Mouse (Mus musculus): Measurements from ENCODE around the gene Mlc1. TPM values are rescaled to one million over a fixed set of nuclear protein-coding genes. Genes with fewer than 3 reads are reported as not detected.

Mlc1 gene
- under 1 TPM; 0.07 to 0.20 TPM for total RNA-seq (2021)
- long read RNA-seq, experiment 1 = 0 reads
- long read RNA-seq, experiment 2 = 0 reads

GRCm38 (mm10) chr15:88978281-88979137, at the start of gene Mlc1:
Mlc1 (minus strand) TSS chr15:88979007.
- DNase-seq = no peak

- DNase-seq = no peak
These were observed 41.7 kb upstream of the Mlc1 start for GRCm38 (mm10) chr15:89020492-89020891.

GRCm38 (mm10) chr15:89020085-89020484, 41.3 kb upstream of the Mlc1 start:
- no peak for DNase-seq

- DNase-seq = no peak
These were observed 37.9 kb upstream of the Mlc1 start for GRCm38 (mm10) chr15:89016722-89017121.

- no peak for DNase-seq
These were observed 29.0 kb upstream of the Mlc1 start for GRCm38 (mm10) chr15:89007781-89008180.

DNA sequence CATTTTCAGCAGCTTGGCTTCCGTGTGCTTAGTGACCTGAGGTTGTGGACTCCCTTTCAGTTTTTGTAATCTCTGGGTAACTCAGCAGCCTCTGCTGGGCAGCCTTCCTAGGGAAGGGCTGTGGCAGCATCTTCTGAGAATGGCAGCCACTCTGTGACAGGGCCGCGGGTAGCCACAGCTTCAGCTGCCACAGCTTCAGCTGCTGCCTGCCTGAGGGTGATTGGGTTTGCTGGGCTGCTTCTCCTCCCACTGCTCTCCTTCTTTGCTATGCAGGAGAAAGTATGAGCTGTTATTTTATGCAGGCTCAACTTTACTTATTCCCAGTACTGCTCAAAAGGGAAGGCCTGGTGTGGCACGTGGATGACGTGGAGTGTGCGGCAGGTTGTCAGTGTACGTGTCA, 28.2 kb upstream of the Mlc1 start:
- no peak for DNase-seq

GRCm38 (mm10) chr15:89001245-89001644, 22.4 kb upstream of the Mlc1 start:
- no peak for DNase-seq

GRCm38 (mm10) chr15:89000367-89000766, 21.6 kb upstream of the Mlc1 start:
- no peak for DNase-seq

DNA sequence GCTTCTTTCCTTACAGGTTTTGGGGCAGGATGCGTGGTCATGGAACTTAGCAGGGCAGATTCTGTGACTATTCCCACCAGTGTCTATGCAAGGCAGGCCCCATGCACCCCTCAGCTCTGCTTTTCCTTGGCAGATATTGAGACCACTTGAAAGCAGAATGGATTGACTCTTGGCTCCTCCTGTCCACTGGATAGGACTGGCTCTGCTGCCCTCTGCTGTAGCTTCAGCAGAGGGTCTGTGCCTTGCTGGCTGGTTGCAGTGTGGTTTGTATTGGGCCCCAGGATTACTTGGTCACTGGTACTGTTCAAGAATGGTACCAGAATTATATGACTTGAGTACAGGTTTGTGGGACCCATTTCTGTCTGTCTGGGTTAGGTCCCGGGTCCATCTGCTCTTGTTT, 20.3 kb upstream of the Mlc1 start:
- DNase-seq = no peak

DNA sequence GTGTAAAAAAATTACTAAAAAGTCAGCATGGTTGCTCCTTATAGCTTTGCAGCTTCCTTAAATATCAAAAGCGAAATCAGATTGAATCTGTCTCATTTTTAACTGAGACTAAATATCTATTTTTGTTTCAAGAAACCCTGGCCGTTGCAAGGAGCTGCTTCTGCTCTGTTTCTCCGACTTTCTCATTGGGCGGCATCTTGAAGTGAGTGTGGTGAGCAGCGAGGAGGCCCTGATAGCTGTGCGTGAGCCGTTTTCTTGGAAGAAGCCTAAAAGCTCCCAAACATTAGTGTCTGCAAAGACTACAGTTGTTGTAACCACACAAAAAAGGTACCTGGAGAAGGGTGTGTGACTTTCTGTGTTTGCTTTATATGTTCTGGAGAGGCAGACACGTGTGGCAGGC, 19.8 kb upstream of the Mlc1 start:
- no peak for DNase-seq

- no peak for DNase-seq
These were observed 10.4 kb upstream of the Mlc1 start for GRCm38 (mm10) chr15:88989236-88989635.

GRCm38 (mm10) chr15:88982534-88983079, 3.8 kb upstream of the Mlc1 start, which contains the start of gene Mov10l1:
Mov10l1 (plus strand) TSS chr15:88982909.
- DNase-seq = no peak

- no peak for DNase-seq
These were observed 285 bp upstream of the Mlc1 start for GRCm38 (mm10) chr15:88979138-88979446.

GRCm38 (mm10) chr15:88972300-88972699, 6.5 kb downstream of the Mlc1 start:
- no peak for DNase-seq

DNA sequence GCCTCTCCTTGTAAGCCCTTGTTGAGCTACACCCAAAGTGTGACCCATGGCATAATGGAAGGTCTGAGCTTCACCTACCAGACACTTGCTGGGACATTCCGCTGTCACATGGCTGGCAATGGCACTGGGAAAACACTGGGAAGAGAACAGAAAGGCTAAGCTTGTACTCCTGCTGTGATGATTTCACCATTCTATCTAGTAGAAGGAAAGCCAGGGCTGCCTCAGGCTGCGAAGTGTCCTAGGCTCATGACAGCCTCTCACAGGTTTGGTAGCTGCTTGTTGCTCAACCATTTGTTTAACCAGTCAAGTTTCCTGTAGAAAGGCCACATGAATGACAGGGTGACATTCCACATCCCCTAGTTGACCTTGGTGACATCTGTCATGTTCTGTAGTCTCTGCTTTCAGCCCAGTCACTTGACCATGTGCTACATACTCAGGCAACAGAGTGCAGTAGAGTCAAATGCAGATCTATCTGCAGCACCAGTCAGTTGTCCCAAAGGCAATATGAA, 14.7 kb downstream of the Mlc1 start:
- no peak for DNase-seq

- DNase-seq = no peak
These were observed 21.3 kb downstream of the Mlc1 start for GRCm38 (mm10) chr15:88957522-88957921.

DNA sequence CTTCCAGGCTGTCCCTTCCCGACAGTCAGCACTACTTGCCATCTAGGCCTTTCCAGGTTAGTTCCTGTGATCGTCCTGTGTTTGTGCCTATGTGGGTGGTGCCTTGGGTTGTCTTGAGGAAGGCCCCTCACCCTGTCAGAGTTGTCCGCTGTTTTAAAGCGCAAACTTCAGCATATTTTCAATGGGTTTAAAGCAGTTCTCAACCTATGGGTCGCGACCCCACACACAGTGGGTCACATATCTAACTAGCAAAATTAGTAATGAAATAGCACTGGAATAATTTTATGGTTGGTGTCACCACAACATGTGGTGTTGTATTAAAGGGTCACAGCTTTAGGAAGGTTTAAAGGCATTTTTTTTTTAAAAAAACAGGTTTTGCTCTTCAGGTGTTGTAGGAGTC, 23.5 kb downstream of the Mlc1 start:
- no peak for DNase-seq

DNA sequence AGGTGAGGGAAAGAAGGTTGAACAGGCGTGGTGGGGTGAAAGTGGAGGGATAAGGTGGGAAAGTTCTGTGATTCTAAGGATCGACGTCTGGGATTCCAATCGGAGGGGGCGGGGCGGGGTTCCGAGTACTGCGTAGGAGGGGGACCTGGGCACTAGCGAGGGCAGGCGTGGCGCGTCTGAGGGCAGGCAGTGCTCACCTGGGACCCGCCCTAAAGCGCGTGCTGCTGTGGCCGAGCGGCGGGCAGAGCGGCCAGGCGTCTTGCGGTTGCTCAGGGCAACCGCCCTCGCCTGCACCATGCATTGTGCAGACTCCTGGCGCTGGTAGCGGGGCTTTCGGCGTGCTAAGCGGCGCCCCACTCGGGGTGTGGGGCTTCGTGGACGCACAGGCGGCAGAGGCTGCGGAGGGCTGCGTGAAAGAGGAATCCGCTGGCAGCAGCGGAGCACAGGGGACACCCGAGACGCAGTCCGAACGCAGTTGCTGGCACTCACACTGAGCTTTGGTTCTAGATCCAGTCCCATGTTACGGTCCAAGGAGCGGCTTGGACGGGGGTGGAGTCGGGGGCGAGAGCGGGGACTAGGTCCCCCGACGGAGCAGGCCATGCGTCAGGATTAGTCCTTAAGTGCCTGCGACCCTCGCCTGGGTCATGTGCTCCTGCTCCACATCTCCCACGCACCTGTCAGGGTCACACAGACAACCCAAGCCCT, 24.3 kb downstream of the Mlc1 start, which contains the start of gene Ttll8:
Ttll8 (minus strand) TSS at position 51 of the 705 bp plus-strand sequence.
- DNase-seq = no peak

GRCm38 (mm10) chr15:88951246-88951645, 27.6 kb downstream of the Mlc1 start:
- DNase-seq = no peak

DNA sequence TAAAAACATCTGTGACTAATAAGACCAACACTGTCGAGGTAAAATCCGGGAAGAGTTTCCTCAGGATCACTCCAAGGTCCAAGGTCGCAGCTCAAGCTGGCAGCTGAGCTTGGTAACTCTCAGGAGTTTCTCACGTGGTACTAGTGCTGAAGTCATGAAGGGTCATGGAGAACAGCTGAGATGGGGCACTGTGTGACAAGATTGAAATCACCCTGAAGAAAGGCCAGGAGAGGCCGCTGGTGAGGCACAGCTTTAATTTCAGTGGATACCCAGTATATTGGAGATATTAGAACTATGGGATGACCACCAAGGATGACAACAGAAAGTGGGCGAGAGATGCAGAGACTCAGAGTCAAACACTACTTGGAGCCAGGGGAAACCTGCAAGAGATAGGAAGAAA, 32.0 kb downstream of the Mlc1 start:
- no peak for DNase-seq

DNA sequence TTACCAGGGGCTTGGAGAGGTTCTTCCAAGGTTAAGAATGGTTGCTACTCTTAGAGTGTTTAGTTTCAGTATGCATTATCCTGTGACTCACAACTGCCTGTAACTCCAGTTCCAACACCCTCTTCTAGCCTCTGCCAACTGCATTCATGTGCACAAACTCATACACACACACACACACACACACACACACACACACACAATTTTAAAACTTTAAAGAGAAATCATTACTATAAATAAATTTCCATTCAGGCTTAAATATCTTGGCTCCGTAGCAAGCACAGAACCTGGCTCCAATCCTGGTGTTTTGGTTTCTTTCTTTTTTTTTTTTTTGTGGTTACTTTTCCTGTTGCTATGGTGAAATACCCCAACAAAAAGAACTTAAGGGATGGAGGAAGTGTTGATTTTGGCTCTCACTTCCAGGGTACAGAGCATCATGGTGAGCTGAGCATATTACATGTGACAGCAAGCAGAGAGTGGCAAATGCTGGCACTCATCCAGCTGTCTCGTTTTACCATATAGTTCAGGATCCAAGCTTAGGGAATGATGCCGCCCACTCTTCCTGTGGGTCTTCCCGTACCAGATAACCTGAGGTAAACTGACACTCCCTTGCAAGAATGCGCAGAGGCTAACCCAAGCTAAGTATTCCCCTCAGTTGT, 34.8 kb downstream of the Mlc1 start:
- no peak for DNase-seq

- DNase-seq = no peak
These were observed 36.0 kb downstream of the Mlc1 start for GRCm38 (mm10) chr15:88942783-88943182.

- no peak for DNase-seq
These were observed 41.5 kb downstream of the Mlc1 start for GRCm38 (mm10) chr15:88937291-88937650.
